Mouse (Mus musculus): ENCODE data around the gene Lrfn3. TPM values are rescaled to one million over a fixed set of nuclear protein-coding genes. Genes with fewer than 3 reads are reported as not detected.

Lrfn3 gene
- total RNA-seq, 2 experiments from 2014 or later, result not detected

DNA sequence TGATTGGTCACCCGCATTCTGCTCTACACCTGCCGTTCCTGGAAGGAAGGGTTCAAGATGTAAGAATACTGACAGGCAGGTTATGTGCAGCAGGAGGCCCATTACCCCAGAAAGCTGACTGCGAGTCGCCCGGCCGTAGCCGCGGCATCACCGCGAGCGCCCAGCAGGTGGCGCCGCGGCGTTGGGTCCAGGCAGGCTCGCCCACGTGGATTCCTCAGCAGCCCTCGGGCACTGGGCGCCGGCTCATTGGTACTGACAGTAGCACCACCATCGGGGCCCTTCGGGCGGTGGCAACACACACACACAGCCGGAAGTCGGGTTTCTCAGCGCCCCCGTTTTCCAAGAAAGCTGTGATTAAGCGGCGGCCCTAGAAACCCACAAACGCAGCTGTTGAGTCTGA is 14.7 kb downstream of the Lrfn3 start:
- ATAC-seq (replicated peaks; ENCODE audit: low FRiP score, poor library complexity, severe bottlenecking), result peak; percentile 47; the same call in 1 of the 2 replicates

DNA sequence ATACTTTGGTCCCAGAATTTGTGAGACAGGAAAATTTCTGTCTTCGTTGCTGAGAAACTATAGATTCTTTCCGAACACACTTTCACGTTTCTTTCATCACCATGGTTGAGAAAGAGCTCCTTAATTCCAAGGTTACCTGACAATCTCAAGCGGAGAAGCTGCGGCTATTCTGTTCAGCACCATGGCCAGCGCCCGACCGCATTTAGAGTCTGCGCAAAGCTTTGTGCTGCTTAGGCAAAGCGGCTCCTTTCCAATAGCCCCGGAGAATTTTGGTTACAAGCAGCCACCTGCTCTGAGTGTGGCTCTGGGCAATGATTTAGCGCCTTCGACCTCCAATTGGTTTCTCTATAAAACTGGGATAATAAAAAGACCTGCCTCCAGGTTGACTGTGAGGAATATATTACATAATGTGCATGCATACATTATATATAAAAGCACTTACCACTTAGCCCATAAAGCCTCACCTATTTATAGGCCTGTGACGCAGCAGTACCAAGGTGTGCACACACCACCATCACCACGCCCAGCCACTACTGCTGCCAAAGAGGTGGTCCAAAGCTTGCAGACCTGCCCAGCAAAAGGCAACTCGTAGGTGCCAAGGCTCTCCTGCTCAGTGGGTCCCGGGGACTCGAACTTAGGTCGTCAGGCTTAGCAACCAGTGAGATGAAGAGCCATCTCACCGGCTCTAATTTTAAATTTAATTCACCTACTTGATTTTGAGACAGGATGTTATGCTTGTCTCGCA is 15.8 kb downstream of the Lrfn3 start:
- 0 out of 2 replicates have a peak, but pooled peaks have one; percentile 17 for ATAC-seq (replicated peaks; ENCODE audit: low FRiP score, poor library complexity, severe bottlenecking)

DNA sequence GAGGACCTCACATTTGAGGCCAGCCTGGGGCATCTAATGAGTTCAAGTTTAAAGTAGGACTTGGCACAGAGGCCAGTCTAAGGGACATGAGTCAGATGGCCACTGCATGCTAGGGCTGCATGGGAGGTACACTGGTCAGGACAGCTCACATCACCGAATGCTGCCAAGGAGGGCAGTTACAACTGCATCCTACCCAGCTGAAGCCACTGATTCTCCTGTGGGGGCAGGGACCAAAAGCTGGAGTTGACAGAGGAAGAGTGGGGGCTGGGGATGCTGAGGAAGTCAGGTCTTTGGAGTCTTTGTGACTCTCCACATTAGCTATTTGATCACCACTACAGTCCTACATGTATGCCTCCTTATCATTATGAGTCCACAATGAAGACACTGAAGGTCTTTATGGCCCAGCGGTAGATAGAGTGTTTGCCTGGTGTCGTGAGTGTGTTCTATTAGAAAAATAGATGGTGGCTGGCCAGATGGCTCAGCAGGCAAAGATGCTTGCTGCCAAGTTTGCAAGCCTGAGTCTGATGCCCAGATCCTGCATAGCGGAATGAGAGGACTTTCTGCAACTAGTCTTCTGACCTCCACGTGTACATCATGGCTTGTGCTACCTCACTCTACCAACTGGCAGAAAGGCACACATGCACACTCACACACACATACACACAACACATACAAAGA is 23.0 kb downstream of the Lrfn3 start:
- no peak for ATAC-seq (replicated peaks; ENCODE audit: low FRiP score, poor library complexity, severe bottlenecking)

DNA sequence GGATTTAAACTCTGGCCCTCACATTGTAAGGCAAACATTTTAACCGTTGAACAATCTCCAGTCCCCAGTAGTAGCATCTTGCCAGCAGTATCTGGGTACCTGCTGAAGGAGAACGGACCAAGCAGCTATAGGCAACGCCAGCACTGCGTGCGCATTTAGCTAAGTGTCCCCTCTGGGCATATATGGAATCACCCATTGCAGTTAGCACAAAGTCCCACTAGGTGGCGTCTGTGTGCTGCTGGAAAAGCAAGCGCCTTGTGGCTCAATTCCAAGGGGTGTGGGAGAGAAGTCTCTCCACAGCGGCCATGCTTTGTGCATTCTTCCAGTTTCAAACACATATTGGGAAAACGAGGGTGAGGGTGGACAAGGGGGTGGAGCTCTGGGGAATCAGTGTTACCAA is 26.2 kb downstream of the Lrfn3 start:
- ATAC-seq (replicated peaks; ENCODE audit: low FRiP score, poor library complexity, severe bottlenecking), result peak; percentile 60

DNA sequence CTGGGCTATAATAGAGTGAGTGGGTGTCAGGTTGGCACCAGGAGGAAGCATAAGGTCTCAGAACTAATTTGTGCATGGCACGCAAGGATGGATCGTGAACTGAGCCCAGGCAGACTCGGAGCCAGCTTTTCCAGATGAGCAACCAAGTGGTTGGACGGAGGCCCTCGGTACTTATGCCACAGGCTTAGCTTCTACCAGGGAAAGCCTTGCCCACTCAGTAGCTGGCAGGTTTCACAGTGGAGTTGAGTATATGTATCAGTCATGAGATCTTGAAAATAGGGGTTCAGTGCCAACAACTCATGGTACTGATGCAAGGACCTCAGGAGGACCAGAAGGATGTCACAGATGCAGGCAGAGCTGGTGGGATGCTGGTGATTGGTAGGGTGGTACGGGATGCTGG is 26.9 kb downstream of the Lrfn3 start:
- ATAC-seq (replicated peaks; ENCODE audit: low FRiP score, poor library complexity, severe bottlenecking), result no peak

DNA sequence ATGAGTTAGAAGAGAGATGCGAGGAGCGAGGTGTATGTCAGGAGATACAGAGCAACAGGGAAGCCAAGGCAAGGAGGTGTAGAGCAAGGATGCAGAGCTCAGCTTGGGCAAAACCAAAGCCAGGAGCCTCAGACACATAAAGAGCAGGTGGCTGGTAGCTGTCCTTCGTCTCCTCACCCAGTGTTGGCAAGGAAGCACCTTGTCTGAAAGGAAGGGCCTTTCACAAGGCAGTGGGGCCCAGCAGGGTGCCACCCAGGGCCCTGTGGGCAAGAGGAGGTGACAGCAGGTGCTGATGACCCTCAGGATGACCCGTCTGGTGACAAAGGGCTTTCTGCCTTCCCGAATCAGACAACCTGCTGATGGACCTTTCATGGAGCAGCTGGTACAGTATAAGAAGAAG is 28.0 kb downstream of the Lrfn3 start:
- no peak for ATAC-seq (replicated peaks; ENCODE audit: low FRiP score, poor library complexity, severe bottlenecking)

DNA sequence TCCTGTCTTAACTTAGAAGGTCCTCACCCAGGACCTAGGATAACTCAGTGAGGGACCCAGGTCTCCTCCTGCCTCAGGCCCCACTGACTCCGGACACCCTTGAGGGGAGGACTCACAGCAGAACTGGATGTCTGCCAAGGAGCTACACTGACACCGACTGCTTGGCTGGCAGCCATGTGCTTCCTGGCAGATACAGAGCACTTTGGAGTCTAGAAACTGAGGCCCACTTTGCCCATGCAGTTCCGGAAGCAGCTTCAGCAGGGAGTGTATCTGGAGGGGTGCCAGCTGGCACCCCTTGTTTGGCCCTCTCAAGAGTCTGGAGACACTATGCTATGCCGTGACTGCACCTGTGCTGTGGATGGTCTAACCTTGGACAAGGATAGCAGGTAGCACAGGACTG is 29.1 kb downstream of the Lrfn3 start:
- no peak for ATAC-seq (replicated peaks; ENCODE audit: low FRiP score, poor library complexity, severe bottlenecking)

DNA sequence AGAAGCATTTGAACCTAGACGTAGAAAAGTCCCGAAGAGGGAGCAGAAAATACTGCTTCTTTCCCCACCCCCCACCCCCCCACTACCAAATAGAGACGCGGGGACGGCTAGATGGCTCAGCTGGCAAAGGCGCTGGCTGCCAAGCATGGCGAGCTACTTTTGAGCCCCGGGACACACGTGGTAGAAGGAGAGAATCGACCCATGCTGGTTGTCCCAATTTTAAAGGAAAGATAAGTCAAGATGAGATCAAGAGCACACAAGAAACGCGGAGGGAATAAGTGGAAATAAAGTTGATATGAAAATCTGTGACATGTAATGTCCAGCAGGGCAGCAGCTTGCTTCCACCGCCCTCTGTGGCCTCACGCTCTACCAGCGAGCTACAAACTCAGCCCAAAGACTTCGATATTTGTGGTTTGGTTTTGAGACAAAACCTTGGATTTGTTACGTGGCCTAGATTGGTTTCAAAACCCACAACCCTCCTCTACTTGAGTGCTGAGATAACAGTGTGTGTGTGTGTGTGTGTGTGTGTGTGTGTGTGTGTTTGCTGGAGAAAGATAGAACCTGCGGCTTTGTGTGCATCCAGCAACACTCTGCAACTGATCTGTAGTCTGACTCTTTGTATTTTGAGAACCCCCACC is 29.8 kb downstream of the Lrfn3 start:
- ATAC-seq (replicated peaks; ENCODE audit: low FRiP score, poor library complexity, severe bottlenecking), result no peak

DNA sequence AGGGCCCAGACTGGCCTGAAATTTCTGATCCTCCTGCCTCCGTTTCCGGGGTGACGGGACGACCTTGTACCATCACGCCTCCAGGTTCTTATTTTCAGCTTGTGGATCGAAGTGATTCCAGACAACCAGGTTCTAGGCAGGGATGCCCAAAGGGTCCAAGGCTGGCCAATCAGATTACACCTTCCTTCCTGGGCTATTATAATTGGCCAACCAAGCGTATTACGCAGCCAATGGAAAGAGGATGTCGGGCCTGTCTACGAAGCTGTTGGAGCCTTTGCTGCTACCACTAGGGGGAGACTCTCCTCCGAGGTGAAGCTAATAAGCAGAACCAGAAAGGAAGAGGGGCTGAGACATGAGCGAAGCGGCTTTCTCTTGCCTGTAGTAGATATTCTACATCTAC is 30.7 kb downstream of the Lrfn3 start:
- no peak for ATAC-seq (replicated peaks; ENCODE audit: low FRiP score, poor library complexity, severe bottlenecking)

DNA sequence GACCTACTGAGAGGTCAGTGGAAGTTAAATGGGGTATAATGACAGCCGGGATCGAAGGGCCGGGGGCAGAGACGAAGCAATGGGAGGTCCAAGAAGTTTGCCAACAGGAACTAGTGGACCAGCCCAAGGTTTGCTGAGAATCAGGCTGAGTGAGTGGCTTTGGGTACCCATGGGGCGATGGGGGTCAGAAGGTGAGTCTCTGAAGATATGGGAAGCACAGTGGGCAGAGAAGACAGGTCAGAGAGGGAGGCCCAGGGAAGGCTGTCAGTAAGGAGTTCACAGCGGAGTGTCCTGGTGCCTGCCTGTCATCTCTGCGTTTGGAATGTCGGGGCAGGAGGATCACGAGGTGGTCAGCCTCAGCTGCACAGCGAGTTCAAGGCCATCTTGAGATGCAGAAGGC is 34.2 kb downstream of the Lrfn3 start:
- no peak for ATAC-seq (replicated peaks; ENCODE audit: low FRiP score, poor library complexity, severe bottlenecking)

DNA sequence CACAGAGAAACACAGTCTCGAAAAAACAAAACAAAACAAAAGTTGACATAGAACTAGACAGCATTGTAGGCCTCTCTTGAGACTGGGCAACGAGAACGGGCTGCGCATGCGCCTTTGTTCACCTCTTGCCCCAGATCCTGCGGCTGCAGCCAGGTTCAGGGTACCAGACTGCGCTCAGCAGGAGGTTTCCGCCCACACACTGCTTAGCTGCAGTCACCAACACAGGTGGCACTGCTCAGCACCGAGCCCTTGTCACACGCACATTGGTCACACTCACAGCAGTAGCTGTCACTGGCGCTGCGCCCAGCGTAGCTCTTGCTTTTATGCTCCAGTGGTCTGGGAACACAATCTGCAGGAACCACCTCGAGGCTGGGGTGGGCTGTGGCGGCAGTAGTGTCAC is 35.4 kb downstream of the Lrfn3 start:
- no peak for ATAC-seq (replicated peaks; ENCODE audit: low FRiP score, poor library complexity, severe bottlenecking)

DNA sequence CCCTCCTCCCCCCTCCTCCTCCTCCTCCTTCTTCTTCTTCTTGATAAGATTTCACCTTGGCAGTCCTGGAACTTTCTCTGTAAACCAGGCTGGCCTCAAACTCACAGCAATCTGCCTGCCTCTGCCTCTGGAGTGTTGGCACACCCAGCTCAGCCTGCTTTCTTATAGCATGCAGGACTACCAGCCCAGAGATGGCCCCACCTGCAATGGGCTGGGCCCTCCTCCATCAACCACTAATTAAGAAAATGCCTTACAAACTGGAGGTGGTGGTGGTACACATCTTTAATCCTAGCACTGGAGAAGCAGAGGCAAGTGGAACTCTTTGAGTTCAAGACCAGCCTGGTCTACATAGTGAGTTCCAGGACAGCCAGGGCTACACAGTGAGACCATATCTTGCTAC is 36.1 kb downstream of the Lrfn3 start:
- ATAC-seq (replicated peaks; ENCODE audit: low FRiP score, poor library complexity, severe bottlenecking), result no peak

DNA sequence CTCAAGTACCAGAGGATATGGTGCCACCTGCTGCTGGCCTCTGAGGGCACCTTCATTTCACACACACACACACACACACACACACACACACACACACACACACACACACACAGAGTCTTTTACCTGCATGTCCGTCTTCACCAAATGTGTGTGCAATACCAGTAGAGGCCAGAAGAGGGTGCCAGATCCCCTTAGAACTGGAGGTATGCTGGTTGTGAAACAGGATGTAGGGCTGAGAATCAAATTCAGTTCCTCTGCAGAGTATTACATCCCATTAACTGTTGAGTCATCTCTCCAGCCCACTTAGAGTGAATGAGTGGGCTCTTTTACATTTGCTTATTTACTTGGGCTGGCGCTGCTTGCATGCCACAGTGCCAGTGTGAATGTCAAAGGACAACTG is 37.2 kb downstream of the Lrfn3 start:
- no peak for ATAC-seq (replicated peaks; ENCODE audit: low FRiP score, poor library complexity, severe bottlenecking)

DNA sequence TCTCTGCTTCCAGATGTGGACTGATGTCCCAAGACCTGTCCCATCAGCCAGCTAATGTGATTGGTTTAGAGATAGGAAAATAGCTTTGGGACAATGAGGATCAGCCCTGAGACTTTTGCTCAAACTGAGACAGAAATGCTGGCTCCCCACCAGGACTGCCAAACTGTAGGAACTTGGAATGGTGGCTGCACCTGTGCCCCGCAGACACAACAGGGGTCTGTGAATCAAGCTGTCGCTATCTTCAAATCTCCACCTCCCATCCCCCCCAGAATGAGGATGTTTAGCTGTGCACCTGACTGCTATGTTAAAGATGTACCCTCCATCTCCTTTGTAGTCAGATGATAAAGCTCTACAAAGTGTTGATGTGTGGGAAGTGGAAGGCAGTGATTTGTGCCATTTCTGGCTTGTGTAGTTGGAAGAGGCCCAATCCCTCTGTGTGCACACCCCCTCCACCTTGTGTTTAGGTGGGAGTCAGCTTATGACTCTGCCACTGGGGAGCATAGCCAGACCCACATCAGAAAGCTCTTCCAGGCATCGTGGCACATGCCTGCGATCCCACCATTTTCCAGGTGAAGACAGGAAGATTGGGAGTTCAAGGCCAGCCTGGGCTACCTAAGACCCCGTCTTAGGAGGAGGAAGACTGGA is 38.1 kb downstream of the Lrfn3 start:
- ATAC-seq (replicated peaks; ENCODE audit: low FRiP score, poor library complexity, severe bottlenecking), result no peak

DNA sequence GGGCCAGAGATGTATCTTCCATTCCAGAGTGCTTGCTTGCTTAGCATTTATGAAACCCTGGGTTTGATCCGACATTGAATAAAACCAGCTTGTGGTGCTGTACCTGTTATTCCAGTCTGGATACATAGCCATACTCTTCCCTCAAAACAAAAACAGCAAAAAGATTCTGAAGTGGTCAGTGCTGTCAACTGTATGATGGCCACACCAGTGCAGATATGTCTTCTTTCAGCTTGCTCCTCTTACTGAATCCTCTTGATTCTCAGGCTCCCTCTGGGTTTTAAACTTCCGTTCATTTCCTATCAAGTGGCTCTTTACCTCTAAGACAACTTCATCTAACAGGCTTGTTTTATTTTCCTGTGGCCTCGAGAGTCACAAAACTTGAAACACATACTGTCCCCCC is 38.8 kb downstream of the Lrfn3 start, which contains the start of gene Sdhaf1:
TSS of gene Sdhaf1 (minus strand) at position 101 of the 400 bp plus-strand sequence.
- ATAC-seq (replicated peaks; ENCODE audit: low FRiP score, poor library complexity, severe bottlenecking), result no peak

DNA sequence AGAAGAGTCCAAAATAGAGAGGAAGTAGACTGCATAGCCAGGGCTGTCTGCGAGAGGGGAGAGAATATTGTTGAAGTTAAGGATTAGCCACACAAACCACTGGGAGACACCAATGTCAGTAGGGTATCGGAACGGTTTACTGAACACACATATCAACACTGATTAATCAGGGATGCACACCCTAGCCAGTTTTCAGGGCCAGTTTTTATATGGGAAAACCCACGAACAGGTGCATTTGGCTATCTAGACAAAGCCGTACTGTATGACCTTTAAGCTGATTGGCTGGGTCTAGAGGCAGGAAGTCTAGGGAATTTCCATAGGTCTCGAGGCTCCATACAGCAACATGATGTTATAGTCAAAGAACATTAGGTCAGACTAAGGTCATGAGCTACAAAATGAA is 39.7 kb downstream of the Lrfn3 start:
- no peak for ATAC-seq (replicated peaks; ENCODE audit: low FRiP score, poor library complexity, severe bottlenecking)

DNA sequence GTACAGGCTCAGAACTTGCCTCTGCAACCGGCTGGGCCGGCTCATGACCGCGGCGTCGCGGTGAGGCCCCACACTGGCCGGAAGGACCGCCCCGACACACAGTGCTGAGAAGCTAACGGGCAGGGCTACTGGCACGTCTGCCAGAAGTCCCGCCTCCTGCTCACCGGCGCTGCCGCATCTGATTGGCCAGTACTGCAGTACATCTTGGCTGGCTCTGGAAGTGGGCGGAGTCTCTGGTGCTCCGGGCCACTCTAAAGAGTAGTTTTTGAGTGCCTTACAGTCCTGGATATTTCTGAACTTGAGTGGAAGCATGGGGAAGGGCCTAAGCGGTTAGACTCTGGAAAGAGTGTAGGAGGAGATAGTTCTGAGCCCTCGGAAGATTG is 40.3 kb downstream of the Lrfn3 start:
- peak; percentile 99 for ATAC-seq (replicated peaks; ENCODE audit: low FRiP score, poor library complexity, severe bottlenecking)

DNA sequence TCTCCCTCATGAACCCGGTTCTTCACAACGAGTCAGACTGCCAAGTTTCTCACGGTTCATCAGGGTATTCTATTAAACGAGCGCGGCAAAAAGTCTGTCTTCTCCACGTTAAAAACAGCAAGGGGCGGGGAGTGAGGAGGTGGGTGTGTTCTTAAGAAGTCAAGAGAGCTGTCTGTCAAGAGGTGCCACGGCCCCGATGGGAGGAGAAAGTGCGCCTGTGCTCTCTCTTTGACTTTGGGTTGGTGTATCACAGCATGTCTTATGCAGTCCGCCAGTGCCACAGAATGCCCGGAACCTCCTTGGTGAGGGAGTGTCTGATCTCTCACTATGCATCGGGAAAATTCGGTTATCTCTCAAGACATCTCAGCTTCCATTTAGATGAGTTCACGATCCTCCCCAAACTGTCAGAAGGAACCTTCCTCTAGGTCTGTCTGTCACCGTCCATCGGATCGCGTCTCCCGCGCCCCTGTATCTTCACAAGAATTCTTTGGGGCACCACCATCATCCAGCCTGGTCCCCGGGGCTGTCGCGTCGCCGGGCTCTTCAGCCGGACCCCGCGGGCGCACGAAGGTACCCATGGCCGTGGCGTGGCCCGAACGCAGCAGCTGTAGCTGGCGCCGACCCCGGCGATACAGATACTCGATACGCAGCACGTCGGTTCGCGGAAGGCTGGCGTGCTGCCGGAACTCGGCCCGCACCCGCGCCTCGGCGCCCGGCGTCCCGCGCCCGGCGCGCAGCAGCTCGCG is 40.9 kb downstream of the Lrfn3 start, which contains the start of gene E130208F15Rik:
TSS of gene E130208F15Rik (plus strand) at position 202 of the 746 bp plus-strand sequence.
- peak; percentile 41 for ATAC-seq (replicated peaks; ENCODE audit: low FRiP score, poor library complexity, severe bottlenecking)

DNA sequence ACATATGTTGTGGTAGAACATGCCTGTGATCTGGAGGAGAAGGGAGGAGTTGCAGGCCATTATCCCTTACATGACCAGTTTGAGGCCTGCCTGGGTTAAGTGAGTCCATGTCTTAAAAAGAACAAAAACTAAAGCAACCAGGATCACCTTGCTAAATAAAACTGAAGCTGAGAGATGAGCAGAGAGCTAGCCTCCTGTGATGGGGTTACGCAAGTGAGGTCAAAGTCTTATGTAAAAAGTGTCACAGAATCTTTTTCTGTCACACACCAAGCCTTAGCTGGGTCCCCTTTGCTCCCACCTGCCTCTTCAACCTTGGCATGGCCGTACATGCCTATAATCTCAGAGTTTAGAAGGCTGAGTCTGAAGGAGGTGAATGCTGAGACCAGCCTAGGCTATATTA is 41.6 kb downstream of the Lrfn3 start:
- no peak for ATAC-seq (replicated peaks; ENCODE audit: low FRiP score, poor library complexity, severe bottlenecking)

DNA sequence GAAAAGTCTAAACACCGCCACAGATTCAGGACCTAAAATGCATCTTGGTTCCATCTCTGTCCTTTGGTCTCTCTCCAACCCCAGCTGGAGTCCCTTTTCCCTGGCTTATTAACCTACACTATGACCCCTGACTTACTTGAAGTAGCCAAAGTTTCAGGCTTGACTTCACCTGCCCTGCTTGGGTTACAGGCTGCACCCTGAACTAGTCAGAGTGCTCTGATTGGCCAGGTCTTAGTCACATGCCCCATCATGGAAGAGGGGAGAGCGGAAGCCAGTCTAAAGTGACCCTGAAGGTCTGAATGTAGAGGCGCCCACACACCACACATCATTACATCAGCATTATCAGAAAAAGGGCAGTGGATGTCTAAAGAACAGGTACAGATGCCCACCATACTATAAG is 44.4 kb downstream of the Lrfn3 start:
- no peak for ATAC-seq (replicated peaks; ENCODE audit: low FRiP score, poor library complexity, severe bottlenecking)

All from erythroblast, adult 5-6 weeks (primary cell).